Mouse (Mus musculus): Measurements from ENCODE around the gene Zdbf2.
"Not testable (repeated sequence)": the region's sequence is repeated elsewhere in the genome, so short reads cannot be mapped to it uniquely, and the experiment has no call there.

Gene Zdbf2

GRCm38 (mm10) chr1:63263671-63264070, 9.4 kb upstream of the Zdbf2 start:
- no peak for DNase-seq (ENCODE audit: low spot score)

DNA sequence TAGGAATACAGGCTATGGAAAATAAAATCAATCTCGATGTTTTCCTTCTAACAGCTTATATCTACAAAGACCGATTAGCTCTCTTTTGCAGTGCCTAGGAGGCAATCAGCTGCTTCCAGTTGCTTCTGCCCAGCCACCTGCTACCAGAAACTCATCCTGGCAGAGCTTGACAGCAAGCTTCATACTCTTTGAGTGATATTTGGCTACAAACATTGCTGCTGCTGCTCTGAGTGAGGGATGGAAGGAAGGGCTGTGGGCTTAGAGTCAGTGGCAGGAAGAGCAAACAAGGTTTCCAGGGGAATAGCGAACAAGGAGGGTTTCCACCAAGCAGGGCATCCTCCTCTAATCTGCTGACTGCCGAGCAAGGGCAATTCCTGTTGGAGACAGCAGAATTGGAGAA, 7.6 kb upstream of the Zdbf2 start:
- no peak for DNase-seq (ENCODE audit: low spot score)

- DNase-seq (ENCODE audit: low spot score): no peak
Measured at GRCm38 (mm10) chr1:63266121-63266520, 6.9 kb upstream of the Zdbf2 start.

- DNase-seq (ENCODE audit: low spot score): no peak
Measured at GRCm38 (mm10) chr1:63266716-63267115, 6.3 kb upstream of the Zdbf2 start.

DNA sequence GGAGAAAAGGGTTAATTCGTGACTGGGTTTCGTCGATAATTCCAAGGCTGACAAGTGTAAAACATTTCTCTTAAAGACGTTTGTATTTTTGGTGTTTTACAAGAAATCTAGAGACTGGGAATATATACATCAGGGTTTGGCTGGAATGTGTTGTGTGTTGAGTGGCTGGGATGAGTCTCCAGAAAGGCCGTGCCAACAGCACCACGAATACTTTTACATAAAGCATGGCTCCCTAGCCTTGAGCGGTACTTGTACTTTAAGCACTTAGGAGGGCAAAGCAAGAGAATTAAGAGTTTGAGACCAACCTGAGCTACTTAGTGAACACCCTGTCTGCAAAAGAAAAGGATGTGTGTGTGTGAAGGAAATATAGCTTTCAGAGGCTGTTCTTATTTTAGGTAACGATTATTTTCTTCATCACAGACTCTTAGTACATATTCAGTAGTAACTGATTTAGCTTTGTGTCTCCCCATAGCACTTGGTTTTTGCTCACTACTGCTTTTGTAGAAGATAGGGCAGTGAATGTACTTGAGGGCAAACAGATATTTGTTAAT, 865 bp upstream of the Zdbf2 start:
- DNase-seq (ENCODE audit: low spot score): no peak

- DNase-seq (ENCODE audit: low spot score): no peak
Measured at GRCm38 (mm10) chr1:63273339-63273951, 380 bp downstream of the Zdbf2 start.

DNA sequence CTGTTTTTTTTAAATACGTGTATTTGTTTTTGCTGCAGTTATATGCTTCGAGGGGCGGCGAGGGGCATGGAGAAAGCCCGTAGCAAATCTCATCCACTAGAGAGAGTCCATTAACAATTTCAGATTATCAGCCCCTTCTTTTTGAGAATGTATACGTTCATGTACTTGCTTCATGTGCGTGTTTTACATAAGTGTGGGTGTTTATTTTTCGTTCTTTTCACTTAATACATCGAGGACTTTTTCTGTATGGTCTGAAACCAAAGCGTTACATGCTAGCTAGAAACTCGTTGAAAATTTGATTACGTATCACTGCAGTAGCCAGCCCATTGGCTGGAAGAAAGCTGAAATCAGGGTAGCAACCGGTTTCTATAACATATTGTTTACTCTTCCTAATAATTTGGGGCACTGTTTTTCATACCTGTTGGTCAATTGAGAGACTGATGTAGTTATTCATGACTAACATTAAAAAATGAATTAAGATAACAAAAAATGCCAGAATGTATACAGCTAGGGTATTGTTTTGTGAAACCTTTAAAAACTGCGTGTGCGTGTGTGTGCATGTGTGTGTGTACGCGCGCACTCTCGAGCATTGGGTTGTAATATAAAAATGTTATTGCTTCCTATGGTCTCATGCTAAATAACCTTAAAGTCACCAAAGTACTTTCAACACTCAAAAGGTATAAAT, 1.1 kb downstream of the Zdbf2 start:
- DNase-seq (ENCODE audit: low spot score): no peak

DNA sequence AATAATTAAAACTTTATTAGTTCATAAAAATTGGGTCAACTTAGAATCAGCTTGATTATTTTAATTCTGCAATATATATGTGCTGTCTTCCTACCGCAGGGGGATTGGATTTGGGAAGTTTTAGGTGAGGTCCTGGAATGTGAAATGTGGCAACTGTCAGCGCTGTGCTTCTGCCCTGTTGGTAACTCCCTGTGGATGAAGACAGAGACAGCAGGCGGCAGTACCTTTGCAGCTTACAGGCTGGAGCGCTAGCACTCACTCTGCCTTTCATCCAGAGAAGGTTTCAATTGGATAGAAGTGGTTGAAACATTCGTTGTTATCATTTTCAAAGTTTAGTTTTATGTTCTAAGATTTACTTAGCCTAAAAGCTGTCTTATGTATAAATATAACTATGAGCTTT, 5.0 kb downstream of the Zdbf2 start:
- DNase-seq (ENCODE audit: low spot score): no peak

DNA sequence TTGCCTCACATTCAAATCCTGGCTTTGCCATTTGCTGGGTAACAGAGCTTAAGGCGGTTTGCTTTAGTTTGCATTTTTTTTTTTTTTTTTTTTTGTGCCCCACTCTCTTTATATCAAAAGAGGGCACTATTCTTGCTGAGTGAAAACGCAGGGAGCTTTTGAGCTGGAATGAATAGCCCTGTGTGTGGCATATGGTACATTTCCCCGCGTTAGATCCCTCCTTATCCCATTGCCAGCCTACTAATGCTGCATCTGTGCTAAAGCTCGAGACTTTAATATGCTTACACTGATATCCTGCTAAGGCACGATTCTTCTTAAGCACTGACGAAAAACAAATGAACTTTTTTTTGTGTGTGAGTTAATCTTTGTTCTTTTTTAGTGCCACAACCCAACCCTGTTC, 20.9 kb downstream of the Zdbf2 start:
- no peak for DNase-seq (ENCODE audit: low spot score)

- DNase-seq (ENCODE audit: low spot score): no peak
Measured at GRCm38 (mm10) chr1:63309661-63310060, 36.6 kb downstream of the Zdbf2 start.

DNA sequence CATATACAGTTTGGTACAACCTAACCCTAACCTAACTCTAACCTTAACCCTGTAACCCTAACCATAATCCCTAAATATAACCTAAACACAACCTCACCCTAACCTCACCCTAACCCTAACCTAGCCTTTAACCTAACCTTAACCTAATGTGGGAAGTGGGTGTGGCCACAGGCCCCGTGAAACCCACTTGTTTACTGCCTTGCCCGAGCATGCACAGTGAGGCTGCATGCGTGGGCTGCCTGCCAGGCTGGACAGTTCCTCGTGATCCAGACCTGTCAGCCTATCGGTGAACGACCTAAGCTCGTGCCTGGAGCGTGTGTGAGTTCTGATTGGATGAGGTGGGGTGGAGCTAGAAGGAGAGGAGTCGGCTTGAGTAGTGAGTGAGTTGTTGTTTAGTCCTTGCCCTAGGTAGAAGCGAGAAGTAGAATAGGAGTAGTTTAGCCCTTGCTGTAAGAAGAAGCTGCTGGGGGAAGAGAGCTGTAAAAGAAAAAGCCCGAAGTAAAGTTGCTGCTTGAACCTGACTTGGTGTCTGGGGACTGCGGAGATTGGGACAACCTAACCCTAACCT, 50.6 kb downstream of the Zdbf2 start:
- DNase-seq (ENCODE audit: low spot score): not testable (repeated sequence)
